ENCODE assay signal across 17 mouse cellular contexts in genomic region chr15:88503896-88504295, GRCm38 (mm10).
"Had no signal": no experiment of that assay in that cellular context is flagged by ENCODE, and none has a peak within 500 bp of the region (broad histone marks: within the 10 kb centered on the region; RNA-seq: fewer than 3 reads in every experiment).

No protein-coding gene starts in this region.

- H3K4me2 ChIP-seq: liver, embryonic 13.5 days; midbrain, embryonic 12.5 days; neural tube, embryonic 12.5 days; neural tube, embryonic 15.5 days had no signal

- H3K27me3 ChIP-seq: liver, embryonic 13.5 days; midbrain, embryonic 12.5 days; neural tube, embryonic 12.5 days; neural tube, embryonic 15.5 days had no signal

- H3K4me3 ChIP-seq: liver, embryonic 13.5 days; midbrain, embryonic 12.5 days; neural tube, embryonic 12.5 days; neural tube, embryonic 15.5 days had no signal

- DNase-seq: kidney, adult 9 months; kidney, postnatal 14 days; kidney, postnatal 4 days; liver, embryonic 13.5 days; lung, adult 2 months; lung, postnatal 14 days; lung, postnatal 4 days; right cerebral cortex, adult 18-20 months; right cerebral cortex, postnatal 14 days; right cerebral cortex, postnatal 4 days; thymus, adult 2 months; thymus, postnatal 14 days; thymus, postnatal 4 days had no signal

- H3K9ac ChIP-seq: liver, embryonic 13.5 days; midbrain, embryonic 12.5 days; neural tube, embryonic 12.5 days; neural tube, embryonic 15.5 days had no signal

- H3K9me3 ChIP-seq: neural tube, embryonic 12.5 days; neural tube, embryonic 15.5 days had no signal

- H3K36me3 ChIP-seq: liver, embryonic 13.5 days; midbrain, embryonic 12.5 days; neural tube, embryonic 12.5 days; neural tube, embryonic 15.5 days had no signal

- H3K27ac ChIP-seq: liver, embryonic 13.5 days; midbrain, embryonic 12.5 days; neural tube, embryonic 12.5 days; neural tube, embryonic 15.5 days; stomach, postnatal 0 days had no signal

- H3K4me1 ChIP-seq: liver, embryonic 13.5 days; neural tube, embryonic 12.5 days; neural tube, embryonic 15.5 days had no signal
